Mouse (Mus musculus) thymus, adult 2 months (tissue): ENCODE data around the gene Ifi27. TPM values are rescaled to one million over a fixed set of nuclear protein-coding genes. Genes with fewer than 3 reads are reported as not detected.
A peak's percentile ranks its signal among the peaks of the same experiment; 100 is the strongest.

Experiments used
- DNase-seq: peaks from one replicate; pipeline ENCODE4 v3.0.0; 2021
- H3K27ac ChIP-seq: fragments of 200-500 bp; 2 replicates; pipeline ENCODE4 v1.5.1; 2012; ENCODE audit warnings: low read length, control low read depth; ENCODE audit not compliant: control insufficient read depth, insufficient read depth
- H3K27me3 ChIP-seq: fragments of 200-500 bp; 2 replicates; pipeline ENCODE4 v1.6.1; 2012; ENCODE audit warnings: mild to moderate bottlenecking, low read length, moderate library complexity, mixed read lengths; ENCODE audit not compliant: control insufficient read depth, insufficient read depth
- H3K36me3 ChIP-seq: fragments of 200-500 bp; 2 replicates; pipeline ENCODE4 v1.6.1; 2012; ENCODE audit warnings: mild to moderate bottlenecking, low read length, moderate library complexity; ENCODE audit not compliant: control insufficient read depth, insufficient read depth
- H3K4me1 ChIP-seq: fragments of 200-500 bp; replicated peaks from 2 replicates; pipeline ENCODE4 v1.6.1; 2012; ENCODE audit warnings: low read length; ENCODE audit not compliant: control insufficient read depth, insufficient read depth
- H3K4me3 ChIP-seq: fragments of 200-500 bp; 2 replicates; pipeline ENCODE4 v1.5.1; 2012; ENCODE audit warnings: mild to moderate bottlenecking, low read length, control low read depth, moderate library complexity; ENCODE audit not compliant: control insufficient read depth, insufficient read depth
- CTCF ChIP-seq: fragments of 200-500 bp; IDR thresholded peaks from 2 replicates; pipeline ENCODE4 v1.5.1; 2012; ENCODE audit warnings: mild to moderate bottlenecking, control low read depth, low read length, moderate library complexity, borderline replicate concordance; ENCODE audit not compliant: control insufficient read depth, poor library complexity, insufficient read depth; ENCODE audit errors: extremely low read depth
- POLR2A ChIP-seq: fragments of 200-500 bp; IDR thresholded peaks from 2 replicates; pipeline ENCODE4 v1.6.1; 2012; ENCODE audit warnings: mild to moderate bottlenecking, low read length, control low read depth, moderate library complexity; ENCODE audit not compliant: control insufficient read depth, poor library complexity, insufficient read depth; ENCODE audit errors: extremely low read depth
- WGBS: fragments of 180-500 bp; shearing (Covaris S2); methylation state at CpG from one replicate; pipeline ENCODE4 v1.1.7; 2018; 5-methylcytosine and 5-hydroxymethylcytosine counted together
- polyA plus RNA-seq: library from polyadenylated mRNA; depleted of rRNA; stranded (reverse); fragments of >200 nt; gene quantifications from 2 replicates; pipeline ENCODE4 v1.2.3, GENCODE M21; 2012

Ifi27 gene
- polyA plus RNA-seq, 1 experiment = 540 TPM

- H3K27ac ChIP-seq = no peak overlapping the region
- 92% methylated on average over 12 of the region's 12 CpGs for WGBS
- TF ChIP-seq CTCF (no peak), POLR2A (no peak)
Measured at GRCm38 (mm10) chr12:103395486-103396275, 38.3 kb upstream of the Ifi27 start.

GRCm38 (mm10) chr12:103396751-103397150 lies 37.3 kb upstream of the Ifi27 start:
- H3K27me3 ChIP-seq = no peaks in the 10 kb centered on the region
- H3K4me1 ChIP-seq = no peaks in the 10 kb centered on the region
- no peak for DNase-seq
- no peak overlapping the region for H3K4me3 ChIP-seq
- H3K36me3 ChIP-seq = no peaks in the 10 kb centered on the region
- WGBS = 89% methylated on average over 7 of the region's 7 CpGs
- H3K27ac ChIP-seq = no peak overlapping the region
- no peak for TF ChIP-seq CTCF
- no peak for TF ChIP-seq POLR2A

More at GRCm38 (mm10) chr12:103395486-103396275, 38.3 kb upstream of the Ifi27 start:
- no peak overlapping the region for H3K4me3 ChIP-seq
- no peaks in the 10 kb centered on the region for H3K4me1 ChIP-seq
- no peak for DNase-seq
- H3K27me3 ChIP-seq = no peaks in the 10 kb centered on the region
- no peaks in the 10 kb centered on the region for H3K36me3 ChIP-seq

DNA sequence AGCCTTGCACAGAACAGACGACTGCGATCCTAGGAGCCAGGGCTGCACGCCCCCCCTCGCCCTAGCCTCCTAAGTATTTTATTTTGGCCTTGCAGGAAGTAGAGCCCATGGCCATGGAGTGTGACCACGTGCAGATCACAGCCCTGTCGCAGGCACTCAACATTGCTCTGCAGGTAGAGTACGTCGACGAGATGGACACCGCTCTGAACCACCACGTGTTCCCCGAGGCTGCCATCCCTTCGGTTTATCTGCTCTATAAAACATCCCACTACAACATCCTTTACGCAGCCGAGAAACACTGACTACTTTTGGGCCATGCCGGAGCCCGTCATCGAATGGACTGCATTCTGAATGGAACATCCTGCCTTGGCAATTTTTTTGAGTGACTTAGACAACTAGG lies 29.9 kb upstream of the Ifi27 start:
- H3K36me3 ChIP-seq = peaks cover 38% of the 10 kb centered on the region
- DNase-seq = no peak
- 93% methylated on average over 18 of the region's 18 CpGs for WGBS
- no peaks in the 10 kb centered on the region for H3K27me3 ChIP-seq
- no peaks in the 10 kb centered on the region for H3K4me1 ChIP-seq
- H3K27ac ChIP-seq = no peak overlapping the region
- H3K4me3 ChIP-seq = no peak overlapping the region
- TF ChIP-seq CTCF (no peak), POLR2A (no peak)

DNA sequence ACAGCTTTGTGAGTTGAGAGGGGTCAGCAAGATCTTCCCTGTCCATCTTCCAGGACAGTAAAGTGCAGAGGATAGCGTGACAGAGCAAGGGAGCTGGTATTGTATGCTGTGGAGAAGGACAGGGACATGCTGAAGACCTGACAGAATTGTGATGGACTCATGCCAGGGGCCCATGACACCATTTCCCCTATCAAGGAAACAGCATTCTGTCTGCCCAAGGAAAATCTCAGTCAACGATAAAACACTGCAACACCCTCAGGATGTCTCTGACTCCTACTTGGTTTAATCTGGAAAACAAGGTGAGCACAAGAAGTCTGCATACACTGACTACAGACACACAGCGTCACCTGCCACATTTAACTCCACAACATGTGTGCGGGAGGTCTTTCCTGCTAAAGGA lies 26.3 kb upstream of the Ifi27 start, which contains the start of gene 9330161L09Rik:
Gene 9330161L09Rik (minus strand): TSS at position 101 of the 400 bp plus-strand sequence.
- Histone ChIP-seq H3K4me3 (no peak within 1 kb of the TSS), H3K27ac (no peak within 1 kb of the TSS), H3K4me1 (no peaks in the 10 kb centered on the region), H3K36me3 (peaks cover 71% of the 10 kb centered on the region), H3K27me3 (no peaks in the 10 kb centered on the region)
- no peak for TF ChIP-seq CTCF
- no peak for TF ChIP-seq POLR2A
- DNase-seq = no peak
- 98% methylated on average over 4 of the region's 4 CpGs for WGBS

- Histone ChIP-seq H3K27ac (no peak overlapping the region), H3K27me3 (no peaks in the 10 kb centered on the region), H3K4me3 (no peak overlapping the region), H3K36me3 (peaks cover 75% of the 10 kb centered on the region), H3K4me1 (no peaks in the 10 kb centered on the region)
- no peak for TF ChIP-seq POLR2A
- no peak for TF ChIP-seq CTCF
- WGBS = 94% methylated on average over 10 of the region's 10 CpGs
- no peak for DNase-seq
Measured at GRCm38 (mm10) chr12:103408144-103408543, 25.9 kb upstream of the Ifi27 start.

DNA sequence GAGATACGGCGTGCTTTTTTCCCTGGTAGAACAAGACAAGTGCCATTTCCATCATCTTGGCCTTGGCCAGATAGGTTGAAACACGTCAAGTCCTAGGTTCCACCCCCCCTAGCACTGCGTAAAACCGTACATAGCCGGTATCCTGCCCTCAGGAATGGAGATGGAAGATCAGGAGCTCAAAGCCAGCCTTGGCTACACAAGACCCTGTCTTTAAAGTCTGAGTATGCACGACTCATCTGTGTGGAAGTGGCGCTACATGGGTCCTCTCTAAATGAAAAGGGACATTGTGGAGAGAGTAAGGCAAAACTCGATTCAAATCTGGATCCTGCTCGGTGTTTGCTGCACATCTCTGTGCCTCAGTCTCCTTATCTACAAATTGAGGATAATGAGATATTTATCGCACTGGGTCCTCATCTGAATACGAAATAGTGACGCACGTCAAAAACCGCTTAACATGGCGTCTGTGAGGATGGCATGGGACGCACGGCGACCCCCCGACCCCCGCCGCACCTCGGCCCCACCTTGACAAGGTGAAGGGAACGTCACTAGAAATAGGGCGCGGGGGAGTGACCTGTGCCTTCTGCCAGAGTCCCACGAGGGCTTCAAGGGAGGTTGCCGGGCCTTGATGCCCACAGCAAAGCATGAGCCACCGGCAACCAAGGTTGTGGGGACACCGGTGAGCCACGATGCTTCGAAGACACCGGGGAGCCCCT lies 8.8 kb upstream of the Ifi27 start:
- 10% methylated on average over 33 of the region's 33 CpGs for WGBS
- Histone ChIP-seq H3K27me3 (no peaks in the 10 kb centered on the region), H3K4me1 (peaks cover 14% of the 10 kb centered on the region), H3K36me3 (peaks cover 9% of the 10 kb centered on the region), H3K4me3 (peak overlapping the region; percentile 83), H3K27ac (no peak overlapping the region)
- no peak for TF ChIP-seq POLR2A
- TF ChIP-seq CTCF = no peak
- DNase-seq = no peak
